Mouse (Mus musculus): ENCODE data around the gene Pdgfd. TPM values are rescaled to one million over a fixed set of nuclear protein-coding genes. Genes with fewer than 3 reads are reported as not detected.
A peak's percentile ranks its signal among the peaks of the same experiment; 100 is the strongest.

Gene Pdgfd
- polyA plus RNA-seq, 1 experiment from 2014 or later: 2.2 TPM

- ATAC-seq: 0 out of 2 replicates have a peak, but pooled peaks have one; percentile 20
- Histone ChIP-seq H3K27ac (ENCODE audit: low read length) (no peak overlapping the region), H3K9me3 (ENCODE audit: control insufficient read depth, low read length) (no peaks in the 10 kb centered on the region)
Observed at GRCm38 (mm10) chr9:6289211-6289696, 120.9 kb downstream of the Pdgfd start.

GRCm38 (mm10) chr9:6298547-6298946 lies 130.2 kb downstream of the Pdgfd start:
- no peaks in the 10 kb centered on the region for H3K27me3 ChIP-seq (replicated peaks; ENCODE audit: control insufficient read depth, insufficient read depth, low read length)
- no peak for ATAC-seq
- no peaks in the 10 kb centered on the region for H3K9me3 ChIP-seq (ENCODE audit: control insufficient read depth, low read length)
- WGBS: 50% methylated on average over 2 of the region's 2 CpGs
- H3K4me2 ChIP-seq (ENCODE audit: low read length): no peak overlapping the region
- no peaks in the 10 kb centered on the region for H3K36me3 ChIP-seq (ENCODE audit: control insufficient read depth, insufficient read depth)
- H3K4me1 ChIP-seq (replicated peaks; ENCODE audit: control insufficient read depth, insufficient read depth, low read length): no peaks in the 10 kb centered on the region
- no peak overlapping the region for H3K9ac ChIP-seq (replicated peaks; ENCODE audit: low read depth, low read length)
- H3K4me3 ChIP-seq (replicated peaks; ENCODE audit: low read length): no peak overlapping the region
- no peak overlapping the region for H3K27ac ChIP-seq (ENCODE audit: low read length)

More at GRCm38 (mm10) chr9:6289211-6289696, 120.9 kb downstream of the Pdgfd start:
- no peaks in the 10 kb centered on the region for H3K36me3 ChIP-seq (ENCODE audit: control insufficient read depth, insufficient read depth)
- H3K4me2 ChIP-seq (ENCODE audit: low read length): no peak overlapping the region
- H3K9ac ChIP-seq (replicated peaks; ENCODE audit: low read depth, low read length): no peak overlapping the region
- H3K4me3 ChIP-seq (replicated peaks; ENCODE audit: low read length): no peak overlapping the region
- H3K4me1 ChIP-seq (replicated peaks; ENCODE audit: control insufficient read depth, insufficient read depth, low read length): 0 out of 2 replicates have a peak, but pooled peaks cover 4% of the 10 kb centered on the region
- 8% methylated on average over 2 of the region's 2 CpGs for WGBS
- H3K27me3 ChIP-seq (replicated peaks; ENCODE audit: control insufficient read depth, insufficient read depth, low read length): no peaks in the 10 kb centered on the region

- Histone ChIP-seq H3K27me3 (replicated peaks; ENCODE audit: control insufficient read depth, insufficient read depth, low read length) (no peaks in the 10 kb centered on the region), H3K9ac (replicated peaks; ENCODE audit: low read depth, low read length) (no peak overlapping the region), H3K4me1 (replicated peaks; ENCODE audit: control insufficient read depth, insufficient read depth, low read length) (no peaks in the 10 kb centered on the region), H3K9me3 (ENCODE audit: control insufficient read depth, low read length) (no peaks in the 10 kb centered on the region), H3K4me3 (replicated peaks; ENCODE audit: low read length) (no peak overlapping the region), H3K4me2 (ENCODE audit: low read length) (no peak overlapping the region), H3K36me3 (ENCODE audit: control insufficient read depth, insufficient read depth) (no peaks in the 10 kb centered on the region), H3K27ac (ENCODE audit: low read length) (no peak overlapping the region)
- WGBS: 59% methylated on average over 3 of the region's 3 CpGs
- ATAC-seq: peak; percentile 54
Observed at GRCm38 (mm10) chr9:6302050-6302449, 133.7 kb downstream of the Pdgfd start.

- 84% methylated on average over 3 of the region's 3 CpGs for WGBS
- Histone ChIP-seq H3K27ac (ENCODE audit: low read length) (no peak overlapping the region), H3K36me3 (ENCODE audit: control insufficient read depth, insufficient read depth) (no peaks in the 10 kb centered on the region), H3K27me3 (replicated peaks; ENCODE audit: control insufficient read depth, insufficient read depth, low read length) (no peaks in the 10 kb centered on the region), H3K9me3 (ENCODE audit: control insufficient read depth, low read length) (no peaks in the 10 kb centered on the region), H3K4me2 (ENCODE audit: low read length) (no peak overlapping the region), H3K9ac (replicated peaks; ENCODE audit: low read depth, low read length) (no peak overlapping the region), H3K4me3 (replicated peaks; ENCODE audit: low read length) (no peak overlapping the region), H3K4me1 (replicated peaks; ENCODE audit: control insufficient read depth, insufficient read depth, low read length) (no peaks in the 10 kb centered on the region)
- no peak for ATAC-seq
Observed at GRCm38 (mm10) chr9:6304590-6304989, 136.2 kb downstream of the Pdgfd start.

GRCm38 (mm10) chr9:6305847-6306246 lies 137.5 kb downstream of the Pdgfd start:
- no peaks in the 10 kb centered on the region for H3K36me3 ChIP-seq (ENCODE audit: control insufficient read depth, insufficient read depth)
- H3K27me3 ChIP-seq (replicated peaks; ENCODE audit: control insufficient read depth, insufficient read depth, low read length): no peaks in the 10 kb centered on the region
- H3K27ac ChIP-seq (ENCODE audit: low read length): no peak overlapping the region
- no peaks in the 10 kb centered on the region for H3K9me3 ChIP-seq (ENCODE audit: control insufficient read depth, low read length)
- WGBS: 95% methylated on average over 3 of the region's 3 CpGs
- H3K4me2 ChIP-seq (ENCODE audit: low read length): no peak overlapping the region
- no peak overlapping the region for H3K9ac ChIP-seq (replicated peaks; ENCODE audit: low read depth, low read length)
- H3K4me3 ChIP-seq (replicated peaks; ENCODE audit: low read length): no peak overlapping the region
- no peak for ATAC-seq
- no peaks in the 10 kb centered on the region for H3K4me1 ChIP-seq (replicated peaks; ENCODE audit: control insufficient read depth, insufficient read depth, low read length)

- no peak for ATAC-seq
Observed at GRCm38 (mm10) chr9:6317114-6317513, 148.7 kb downstream of the Pdgfd start.

GRCm38 (mm10) chr9:6325408-6325807 lies 157.0 kb downstream of the Pdgfd start:
- Histone ChIP-seq H3K9ac (replicated peaks; ENCODE audit: low read depth, low read length) (no peak overlapping the region), H3K36me3 (ENCODE audit: control insufficient read depth, insufficient read depth) (no peaks in the 10 kb centered on the region), H3K4me2 (ENCODE audit: low read length) (no peak overlapping the region), H3K27me3 (replicated peaks; ENCODE audit: control insufficient read depth, insufficient read depth, low read length) (no peaks in the 10 kb centered on the region), H3K4me3 (replicated peaks; ENCODE audit: low read length) (no peak overlapping the region), H3K27ac (ENCODE audit: low read length) (no peak overlapping the region), H3K9me3 (ENCODE audit: control insufficient read depth, low read length) (no peaks in the 10 kb centered on the region), H3K4me1 (replicated peaks; ENCODE audit: control insufficient read depth, insufficient read depth, low read length) (no peaks in the 10 kb centered on the region)
- 90% methylated on average over 2 of the region's 2 CpGs for WGBS
- no peak for ATAC-seq

More at GRCm38 (mm10) chr9:6317114-6317513, 148.7 kb downstream of the Pdgfd start:
- Histone ChIP-seq H3K9me3 (ENCODE audit: control insufficient read depth, low read length) (no peaks in the 10 kb centered on the region), H3K9ac (replicated peaks; ENCODE audit: low read depth, low read length) (no peak overlapping the region), H3K27me3 (replicated peaks; ENCODE audit: control insufficient read depth, insufficient read depth, low read length) (no peaks in the 10 kb centered on the region), H3K36me3 (ENCODE audit: control insufficient read depth, insufficient read depth) (no peaks in the 10 kb centered on the region), H3K4me2 (ENCODE audit: low read length) (no peak overlapping the region), H3K4me1 (replicated peaks; ENCODE audit: control insufficient read depth, insufficient read depth, low read length) (no peaks in the 10 kb centered on the region), H3K27ac (ENCODE audit: low read length) (no peak overlapping the region), H3K4me3 (replicated peaks; ENCODE audit: low read length) (no peak overlapping the region)
- WGBS: 88% methylated on average over 1 of the region's 1 CpGs

GRCm38 (mm10) chr9:6333499-6333898 lies 165.1 kb downstream of the Pdgfd start:
- H3K27ac ChIP-seq (ENCODE audit: low read length): no peak overlapping the region
- H3K9ac ChIP-seq (replicated peaks; ENCODE audit: low read depth, low read length): no peak overlapping the region
- H3K9me3 ChIP-seq (ENCODE audit: control insufficient read depth, low read length): no peaks in the 10 kb centered on the region
- ATAC-seq: no peak
- H3K36me3 ChIP-seq (ENCODE audit: control insufficient read depth, insufficient read depth): no peaks in the 10 kb centered on the region
- 71% methylated on average over 1 of the region's 1 CpGs for WGBS
- H3K4me3 ChIP-seq (replicated peaks; ENCODE audit: low read length): no peak overlapping the region
- H3K4me1 ChIP-seq (replicated peaks; ENCODE audit: control insufficient read depth, insufficient read depth, low read length): no peaks in the 10 kb centered on the region
- H3K4me2 ChIP-seq (ENCODE audit: low read length): no peak overlapping the region
- no peaks in the 10 kb centered on the region for H3K27me3 ChIP-seq (replicated peaks; ENCODE audit: control insufficient read depth, insufficient read depth, low read length)

GRCm38 (mm10) chr9:6336236-6336635 lies 167.9 kb downstream of the Pdgfd start:
- no peaks in the 10 kb centered on the region for H3K9me3 ChIP-seq (ENCODE audit: control insufficient read depth, low read length)
- no peaks in the 10 kb centered on the region for H3K36me3 ChIP-seq (ENCODE audit: control insufficient read depth, insufficient read depth)
- no peaks in the 10 kb centered on the region for H3K27me3 ChIP-seq (replicated peaks; ENCODE audit: control insufficient read depth, insufficient read depth, low read length)
- 52% methylated on average over 2 of the region's 2 CpGs for WGBS
- H3K9ac ChIP-seq (replicated peaks; ENCODE audit: low read depth, low read length): no peak overlapping the region
- no peaks in the 10 kb centered on the region for H3K4me1 ChIP-seq (replicated peaks; ENCODE audit: control insufficient read depth, insufficient read depth, low read length)
- no peak overlapping the region for H3K4me3 ChIP-seq (replicated peaks; ENCODE audit: low read length)
- H3K27ac ChIP-seq (ENCODE audit: low read length): no peak overlapping the region
- H3K4me2 ChIP-seq (ENCODE audit: low read length): no peak overlapping the region
- ATAC-seq: no peak

- 89% methylated on average over 2 of the region's 2 CpGs for WGBS
- H3K27ac ChIP-seq (ENCODE audit: low read length): no peak overlapping the region
- no peak overlapping the region for H3K4me3 ChIP-seq (replicated peaks; ENCODE audit: low read length)
- H3K4me1 ChIP-seq (replicated peaks; ENCODE audit: control insufficient read depth, insufficient read depth, low read length): 0 out of 2 replicates have a peak, but pooled peaks cover under 1% of the 10 kb centered on the region
- no peaks in the 10 kb centered on the region for H3K36me3 ChIP-seq (ENCODE audit: control insufficient read depth, insufficient read depth)
- ATAC-seq: no peak
- no peaks in the 10 kb centered on the region for H3K9me3 ChIP-seq (ENCODE audit: control insufficient read depth, low read length)
- H3K27me3 ChIP-seq (replicated peaks; ENCODE audit: control insufficient read depth, insufficient read depth, low read length): no peaks in the 10 kb centered on the region
- no peak overlapping the region for H3K4me2 ChIP-seq (ENCODE audit: low read length)
- H3K9ac ChIP-seq (replicated peaks; ENCODE audit: low read depth, low read length): no peak overlapping the region
Observed at GRCm38 (mm10) chr9:6337891-6338290, 169.5 kb downstream of the Pdgfd start.
